Mouse (Mus musculus): ENCODE data around the gene Ifna15.
"Not testable (repeated sequence)": the region's sequence is repeated elsewhere in the genome, so short reads cannot be mapped to it uniquely, and the experiment has no call there.

The Ifna15 gene

GRCm38 (mm10) chr4:88558145-88558544, at the start of gene Ifna15:
TSS of gene Ifna15 (minus strand) at chr4:88558245.
- DNase-seq (ENCODE audit: low spot score): not testable (repeated sequence)

- no peak for DNase-seq (ENCODE audit: low spot score)
These were observed 45.2 kb upstream of the Ifna15 start, which contains the start of gene Ifna12 for GRCm38 (mm10) chr4:88603276-88603675. TSS of gene Ifna12 (minus strand) at chr4:88603376.

GRCm38 (mm10) chr4:88592285-88592684, 34.2 kb upstream of the Ifna15 start, which contains the start of gene Ifna9:
TSS of gene Ifna9 (minus strand) at chr4:88592385.
- DNase-seq (ENCODE audit: low spot score): no peak

- DNase-seq (ENCODE audit: low spot score): no peak
These were observed 13.7 kb upstream of the Ifna15 start, which contains the start of gene Ifna14 for GRCm38 (mm10) chr4:88571698-88572097. TSS of gene Ifna14 (minus strand) at chr4:88571798.

GRCm38 (mm10) chr4:88561791-88562190, 3.7 kb upstream of the Ifna15 start:
- no peak for DNase-seq (ENCODE audit: low spot score)

- DNase-seq (ENCODE audit: low spot score): peak; percentile 64
These were observed 7.7 kb downstream of the Ifna15 start for GRCm38 (mm10) chr4:88550161-88550945.

- DNase-seq (ENCODE audit: low spot score): no peak
These were observed 10.1 kb downstream of the Ifna15 start for GRCm38 (mm10) chr4:88547986-88548385.

GRCm38 (mm10) chr4:88543649-88544234, 14.3 kb downstream of the Ifna15 start:
- DNase-seq (ENCODE audit: low spot score): peak; percentile 17

- peak; percentile 75 for DNase-seq (ENCODE audit: low spot score)
These were observed 20.7 kb downstream of the Ifna15 start for GRCm38 (mm10) chr4:88537328-88537727.

- no peak for DNase-seq (ENCODE audit: low spot score)
These were observed 21.4 kb downstream of the Ifna15 start for GRCm38 (mm10) chr4:88536640-88537039.

- no peak for DNase-seq (ENCODE audit: low spot score)
These were observed 22.3 kb downstream of the Ifna15 start for GRCm38 (mm10) chr4:88535742-88536141.

- no peak for DNase-seq (ENCODE audit: low spot score)
These were observed 23.1 kb downstream of the Ifna15 start for GRCm38 (mm10) chr4:88534903-88535302.

- DNase-seq (ENCODE audit: low spot score): peak; percentile 39
These were observed 24.5 kb downstream of the Ifna15 start for GRCm38 (mm10) chr4:88533499-88533898.

GRCm38 (mm10) chr4:88530892-88531291, 27.2 kb downstream of the Ifna15 start:
- DNase-seq (ENCODE audit: low spot score): no peak

- no peak for DNase-seq (ENCODE audit: low spot score)
These were observed 27.8 kb downstream of the Ifna15 start for GRCm38 (mm10) chr4:88530271-88530670.

GRCm38 (mm10) chr4:88526379-88527049, 31.5 kb downstream of the Ifna15 start:
- no peak for DNase-seq (ENCODE audit: low spot score)

- no peak for DNase-seq (ENCODE audit: low spot score)
These were observed 32.7 kb downstream of the Ifna15 start for GRCm38 (mm10) chr4:88525393-88525792.

GRCm38 (mm10) chr4:88523241-88523640, 34.8 kb downstream of the Ifna15 start:
- DNase-seq (ENCODE audit: low spot score): no peak

- no peak for DNase-seq (ENCODE audit: low spot score)
These were observed 35.4 kb downstream of the Ifna15 start, which contains the start of gene Ifnb1 for GRCm38 (mm10) chr4:88522674-88523073. TSS of gene Ifnb1 (minus strand) at chr4:88522774.

- no peak for DNase-seq (ENCODE audit: low spot score)
These were observed 40.1 kb downstream of the Ifna15 start for GRCm38 (mm10) chr4:88517957-88518356.

GRCm38 (mm10) chr4:88515711-88516211, 42.3 kb downstream of the Ifna15 start:
- DNase-seq (ENCODE audit: low spot score): peak; percentile 28

- no peak for DNase-seq (ENCODE audit: low spot score)
These were observed 42.8 kb downstream of the Ifna15 start for GRCm38 (mm10) chr4:88515250-88515649.
